Mouse (Mus musculus): ENCODE results near the gene C8g. TPM values are rescaled to one million over a fixed set of nuclear protein-coding genes. Genes with fewer than 3 reads are reported as not detected.

The C8g gene
- polyA plus RNA-seq (2016; fragmentation: Nextera tagmentation; extraction: Ambion mirVana): 6.3 and 7.2 TPM in 2 replicates

GRCm38 (mm10) chr2:25501593-25502486, at the start of gene C8g:
Gene C8g, minus strand, starts transcription at chr2:25501719.
- no peak for DNase-seq (ENCODE audit: extremely low spot score, low spot score)
- Histone ChIP-seq H3K9me3 (no peaks in the 10 kb centered on the region), H3K27me3 (ENCODE audit: poor library complexity, severe bottlenecking) (no peaks in the 10 kb centered on the region), H3K4me3 (peak within 1 kb of the TSS; percentile 94), H3K27ac (peak within 1 kb of the TSS; percentile 94), H3K4me1 (peaks cover 35% of the 10 kb centered on the region), H3K36me3 (replicated peaks) (peaks cover 35% of the 10 kb centered on the region)
- WGBS: 78% methylated on average over 20 of the region's 20 CpGs

- Histone ChIP-seq H3K9me3 (no peaks in the 10 kb centered on the region), H3K36me3 (replicated peaks) (no peaks in the 10 kb centered on the region), H3K27me3 (ENCODE audit: poor library complexity, severe bottlenecking) (no peaks in the 10 kb centered on the region), H3K27ac (no peak overlapping the region), H3K4me1 (peaks cover 10% of the 10 kb centered on the region), H3K4me3 (no peak overlapping the region)
- 36% methylated on average over 5 of the region's 5 CpGs for WGBS
- DNase-seq (ENCODE audit: extremely low spot score, low spot score): no peak
Measured at GRCm38 (mm10) chr2:25551186-25551585, 49.7 kb upstream of the C8g start.

- H3K4me1 ChIP-seq: peaks cover 24% of the 10 kb centered on the region
- 78% methylated on average over 9 of the region's 9 CpGs for WGBS
- H3K4me3 ChIP-seq: no peak overlapping the region
- no peaks in the 10 kb centered on the region for H3K27me3 ChIP-seq (ENCODE audit: poor library complexity, severe bottlenecking)
- H3K9me3 ChIP-seq: no peaks in the 10 kb centered on the region
- no peak for DNase-seq (ENCODE audit: extremely low spot score, low spot score)
- H3K27ac ChIP-seq: no peak overlapping the region
- H3K36me3 ChIP-seq (replicated peaks): peaks cover 8% of the 10 kb centered on the region; the same call in 1 of the 2 replicates
Measured at GRCm38 (mm10) chr2:25549021-25549991, 47.8 kb upstream of the C8g start.

GRCm38 (mm10) chr2:25546811-25547491, 45.4 kb upstream of the C8g start, which contains the start of gene Traf2:
Gene Traf2, minus strand, starts transcription at chr2:25546940.
- 5% methylated on average over 48 of the region's 48 CpGs for WGBS
- peak within 1 kb of the TSS; percentile 94 for H3K27ac ChIP-seq
- peak within 1 kb of the TSS; percentile 85 for H3K4me3 ChIP-seq
- peaks cover 11% of the 10 kb centered on the region; the same call in 1 of the 2 replicates for H3K36me3 ChIP-seq (replicated peaks)
- no peaks in the 10 kb centered on the region for H3K27me3 ChIP-seq (ENCODE audit: poor library complexity, severe bottlenecking)
- no peaks in the 10 kb centered on the region for H3K9me3 ChIP-seq
- peaks cover 24% of the 10 kb centered on the region for H3K4me1 ChIP-seq
- DNase-seq (ENCODE audit: extremely low spot score, low spot score): peak; percentile 98

GRCm38 (mm10) chr2:25545996-25546810, 44.7 kb upstream of the C8g start:
- Histone ChIP-seq H3K27ac (peak overlapping the region; percentile 94), H3K27me3 (ENCODE audit: poor library complexity, severe bottlenecking) (no peaks in the 10 kb centered on the region), H3K4me3 (peak overlapping the region; percentile 85), H3K4me1 (peaks cover 28% of the 10 kb centered on the region), H3K36me3 (replicated peaks) (peaks cover 11% of the 10 kb centered on the region; the same call in 1 of the 2 replicates), H3K9me3 (no peaks in the 10 kb centered on the region)
- 9% methylated on average over 42 of the region's 43 CpGs for WGBS
- DNase-seq (ENCODE audit: extremely low spot score, low spot score): no peak

- WGBS: 90% methylated on average over 10 of the region's 10 CpGs
- no peak for DNase-seq (ENCODE audit: extremely low spot score, low spot score)
- Histone ChIP-seq H3K36me3 (replicated peaks) (peaks cover 50% of the 10 kb centered on the region), H3K9me3 (no peaks in the 10 kb centered on the region), H3K4me1 (peaks cover 21% of the 10 kb centered on the region), H3K4me3 (no peak overlapping the region), H3K27ac (no peak overlapping the region), H3K27me3 (ENCODE audit: poor library complexity, severe bottlenecking) (no peaks in the 10 kb centered on the region)
Measured at GRCm38 (mm10) chr2:25541644-25542367, 40.3 kb upstream of the C8g start.

GRCm38 (mm10) chr2:25540541-25540948, 39.0 kb upstream of the C8g start:
- Histone ChIP-seq H3K4me3 (no peak overlapping the region), H3K4me1 (peaks cover 11% of the 10 kb centered on the region), H3K27ac (no peak overlapping the region), H3K27me3 (ENCODE audit: poor library complexity, severe bottlenecking) (no peaks in the 10 kb centered on the region), H3K36me3 (replicated peaks) (peaks cover 62% of the 10 kb centered on the region), H3K9me3 (no peaks in the 10 kb centered on the region)
- DNase-seq (ENCODE audit: extremely low spot score, low spot score): no peak
- WGBS: 98% methylated on average over 4 of the region's 4 CpGs

- Histone ChIP-seq H3K36me3 (replicated peaks) (peaks cover 91% of the 10 kb centered on the region), H3K9me3 (no peaks in the 10 kb centered on the region), H3K4me1 (peaks cover under 1% of the 10 kb centered on the region; the same call in 1 of the 2 replicates), H3K27ac (no peak overlapping the region), H3K27me3 (ENCODE audit: poor library complexity, severe bottlenecking) (no peaks in the 10 kb centered on the region), H3K4me3 (no peak overlapping the region)
- 91% methylated on average over 8 of the region's 8 CpGs for WGBS
- DNase-seq (ENCODE audit: extremely low spot score, low spot score): no peak
Measured at GRCm38 (mm10) chr2:25536531-25536930, 35.0 kb upstream of the C8g start.

- Histone ChIP-seq H3K9me3 (no peaks in the 10 kb centered on the region), H3K27ac (no peak overlapping the region), H3K27me3 (ENCODE audit: poor library complexity, severe bottlenecking) (no peaks in the 10 kb centered on the region), H3K4me3 (no peak overlapping the region), H3K36me3 (replicated peaks) (peaks cover 98% of the 10 kb centered on the region), H3K4me1 (no peaks in the 10 kb centered on the region)
- WGBS: 97% methylated on average over 2 of the region's 2 CpGs
- no peak for DNase-seq (ENCODE audit: extremely low spot score, low spot score)
Measured at GRCm38 (mm10) chr2:25534866-25535182, 33.3 kb upstream of the C8g start.

- no peaks in the 10 kb centered on the region for H3K27me3 ChIP-seq (ENCODE audit: poor library complexity, severe bottlenecking)
- H3K27ac ChIP-seq: no peak overlapping the region
- no peaks in the 10 kb centered on the region for H3K9me3 ChIP-seq
- no peak for DNase-seq (ENCODE audit: extremely low spot score, low spot score)
- peaks cover 98% of the 10 kb centered on the region for H3K36me3 ChIP-seq (replicated peaks)
- 95% methylated on average over 3 of the region's 3 CpGs for WGBS
- no peak overlapping the region for H3K4me3 ChIP-seq
- H3K4me1 ChIP-seq: no peaks in the 10 kb centered on the region
Measured at GRCm38 (mm10) chr2:25534178-25534865, 32.8 kb upstream of the C8g start.

GRCm38 (mm10) chr2:25533707-25534106, 32.2 kb upstream of the C8g start:
- no peaks in the 10 kb centered on the region for H3K27me3 ChIP-seq (ENCODE audit: poor library complexity, severe bottlenecking)
- peaks cover 99% of the 10 kb centered on the region for H3K36me3 ChIP-seq (replicated peaks)
- H3K9me3 ChIP-seq: no peaks in the 10 kb centered on the region
- H3K27ac ChIP-seq: no peak overlapping the region
- WGBS: 90% methylated on average over 2 of the region's 2 CpGs
- no peak overlapping the region for H3K4me3 ChIP-seq
- no peaks in the 10 kb centered on the region for H3K4me1 ChIP-seq
- DNase-seq (ENCODE audit: extremely low spot score, low spot score): no peak
